Mouse (Mus musculus) stomach, embryonic 16.5 days (tissue): ENCODE results near the gene Vmn2r21. TPM values are rescaled to one million over a fixed set of nuclear protein-coding genes. Genes with fewer than 3 reads are reported as not detected.
"Not testable (repeated sequence)": the region's sequence is repeated elsewhere in the genome, so short reads cannot be mapped to it uniquely, and the experiment has no call there.

Experiments used
- ATAC-seq: fragments of 200-750 bp; cut with Nextera tagmentation; 2 replicates; pipeline ENCODE4 v1.8.0; 2017; ENCODE audit warnings: moderate number of reproducible peaks, moderate TSS enrichment; ENCODE audit not compliant: insufficient read depth, low FRiP score
- H3K27ac ChIP-seq: fragments of 300-500 bp; sonication (generic); 2 replicates; pipeline ENCODE4 v1.5.1; 2014; ENCODE audit warnings: low read length
- H3K27me3 ChIP-seq: fragments of 300-500 bp; sonication (generic); 2 replicates; pipeline ENCODE4 v1.6.1; 2014; ENCODE audit warnings: low read length, control low read depth, mixed read lengths; ENCODE audit not compliant: control insufficient read depth, insufficient read depth
- H3K36me3 ChIP-seq: fragments of 300-500 bp; sonication (generic); 2 replicates; pipeline ENCODE4 v1.6.1; 2014; ENCODE audit warnings: low read length; ENCODE audit not compliant: control insufficient read depth, insufficient read depth
- H3K4me1 ChIP-seq: fragments of 300-500 bp; sonication (generic); 2 replicates; pipeline ENCODE4 v1.6.1; 2014; ENCODE audit warnings: low read length, control low read depth, mixed read lengths; ENCODE audit not compliant: control insufficient read depth, insufficient read depth
- H3K4me2 ChIP-seq: fragments of 300-500 bp; sonication (generic); 2 replicates; pipeline ENCODE4 v1.6.1; 2014; ENCODE audit warnings: low read depth, low read length, mixed read lengths
- H3K4me3 ChIP-seq: fragments of 300-500 bp; sonication (generic); replicated peaks from 2 replicates; pipeline ENCODE4 v1.5.1; 2014; ENCODE audit warnings: mild to moderate bottlenecking, low read length
- H3K9ac ChIP-seq: fragments of 300-500 bp; sonication (generic); 2 replicates; pipeline ENCODE4 v1.6.1; 2014; ENCODE audit warnings: low read length
- H3K9me3 ChIP-seq: fragments of 300-500 bp; sonication (generic); replicated peaks from 2 replicates; pipeline ENCODE4 v1.6.1; 2016; ENCODE audit warnings: low read length, control low read depth; ENCODE audit not compliant: control insufficient read depth
- WGBS: fragments of 180-500 bp; shearing (Covaris S2); extraction: QIAGEN DNeasy Blood & Tissue Kit; methylation state at CpG from one replicate; pipeline ENCODE4 v1.1.7; 2014; 5-methylcytosine and 5-hydroxymethylcytosine counted together
- polyA plus RNA-seq: library from polyadenylated mRNA; unstranded; fragments of >200 nt; fragmentation: Nextera tagmentation; extraction: Ambion mirVana; gene quantifications from 2 replicates; pipeline ENCODE4 v1.2.1, GENCODE M21; 2015

Vmn2r21 gene
- polyA plus RNA-seq = not detected in 2 replicates

DNA sequence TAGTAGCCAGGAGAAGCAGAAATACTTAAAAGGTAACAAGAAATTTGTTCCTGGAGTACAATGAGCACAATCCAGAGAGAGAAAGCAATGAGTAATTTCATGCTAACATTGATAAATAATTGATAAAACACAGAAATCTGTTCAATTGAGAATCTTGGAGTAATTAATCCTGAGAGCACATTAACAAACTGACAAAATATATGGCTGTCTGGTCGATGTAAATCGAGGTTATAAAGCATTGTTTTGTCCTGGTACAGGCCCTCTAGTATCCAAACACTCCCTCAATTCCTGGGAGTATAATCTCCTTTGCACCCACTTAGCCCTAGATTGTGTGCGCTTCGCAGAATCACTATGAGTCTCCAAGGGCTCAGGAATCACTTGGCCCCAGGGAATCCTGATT, at the start of gene Vmn2r21:
TSS of gene Vmn2r21 (minus strand) at position 101 of the 400 bp plus-strand sequence.
- not testable (repeated sequence) for H3K27ac ChIP-seq, H3K4me3 ChIP-seq, ATAC-seq, H3K27me3 ChIP-seq, H3K4me2 ChIP-seq, H3K9ac ChIP-seq, H3K9me3 ChIP-seq, H3K36me3 ChIP-seq, H3K4me1 ChIP-seq
- no CpG with 5 or more reads among the region's 4 CpGs for WGBS

DNA sequence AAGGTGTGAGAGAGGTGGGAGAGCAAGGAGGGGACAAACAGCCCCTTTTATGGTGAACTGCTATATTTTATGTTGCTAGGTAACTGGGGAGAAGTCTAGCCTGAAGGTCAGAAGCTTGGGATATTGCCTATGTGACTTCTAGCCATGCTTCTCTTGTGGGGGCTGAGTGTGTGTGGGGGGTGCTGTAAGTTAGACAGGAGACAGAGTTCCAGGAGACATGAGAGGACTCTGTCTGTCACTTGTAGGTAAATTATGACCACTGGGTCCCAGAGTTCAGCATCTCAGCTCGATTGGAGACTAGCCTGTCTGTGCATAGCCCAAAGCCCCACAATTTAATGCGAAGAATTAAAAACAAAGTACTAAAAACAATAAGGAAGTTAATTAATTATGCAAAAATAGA, 41.5 kb upstream of the Vmn2r21 start:
- H3K9ac ChIP-seq, H3K9me3 ChIP-seq, H3K27me3 ChIP-seq, H3K36me3 ChIP-seq, H3K4me1 ChIP-seq, H3K4me2 ChIP-seq, ATAC-seq, H3K4me3 ChIP-seq, H3K27ac ChIP-seq: not testable (repeated sequence)
- no CpG with 5 or more reads among the region's 2 CpGs for WGBS

DNA sequence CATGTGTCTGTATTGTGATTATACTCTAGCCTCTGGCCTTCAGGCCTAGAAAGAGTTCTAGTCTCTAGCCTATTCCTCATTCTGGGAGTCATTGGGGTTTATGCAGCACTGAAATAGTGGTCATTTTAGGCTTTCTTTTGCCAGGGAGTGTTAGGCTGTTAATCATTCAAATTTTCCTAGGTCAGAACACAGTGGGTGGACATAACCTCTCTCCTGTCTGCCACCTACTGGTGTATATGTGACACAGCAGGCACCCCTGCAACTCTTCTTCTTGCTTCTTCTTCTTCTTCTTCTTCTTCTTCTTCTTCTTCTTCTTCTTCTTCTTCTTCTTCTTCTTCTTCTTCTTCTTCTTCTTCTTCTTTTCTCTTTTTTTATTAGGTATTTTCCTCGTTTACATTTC, 6.5 kb upstream of the Vmn2r21 start:
- not testable (repeated sequence) for H3K4me3 ChIP-seq, H3K36me3 ChIP-seq, H3K9me3 ChIP-seq, H3K9ac ChIP-seq, H3K27ac ChIP-seq, H3K4me2 ChIP-seq, H3K4me1 ChIP-seq, H3K27me3 ChIP-seq, ATAC-seq
- WGBS = no CpG with 5 or more reads among the region's 1 CpGs

DNA sequence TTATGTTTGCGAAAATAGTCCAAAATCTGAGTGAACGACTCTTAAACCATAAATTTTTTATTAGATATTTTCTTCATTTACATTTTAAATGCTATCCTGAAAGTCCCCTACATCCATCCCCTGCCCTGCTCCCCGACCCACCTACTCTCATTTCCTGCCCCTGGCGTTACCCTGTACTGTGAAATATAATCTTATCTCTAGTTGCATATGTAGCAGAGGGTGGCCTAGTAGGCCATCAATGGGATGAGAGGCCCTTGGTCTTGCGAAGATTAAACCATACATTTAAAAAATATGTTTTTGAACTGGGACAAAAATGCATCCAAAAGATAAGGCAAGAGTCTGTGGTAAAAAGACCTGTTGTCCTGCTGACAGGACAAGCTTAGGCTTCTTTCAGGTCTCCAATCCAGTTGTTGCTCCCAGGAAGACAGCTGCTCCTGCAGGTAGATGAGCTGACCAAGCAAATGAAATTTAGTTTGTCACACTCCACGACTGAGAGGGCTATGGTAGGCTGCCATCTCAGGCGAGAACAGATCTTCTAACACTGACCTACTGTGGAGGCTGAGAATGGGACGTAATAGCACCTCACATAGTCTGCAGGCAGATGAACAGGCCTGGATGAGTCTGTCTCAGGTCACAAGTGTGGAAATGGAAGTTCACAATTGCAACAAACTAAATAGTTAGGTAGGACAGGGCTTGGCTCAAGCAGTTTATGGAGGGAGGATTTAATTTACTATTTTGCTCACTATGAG, 10.8 kb downstream of the Vmn2r21 start:
- H3K27me3 ChIP-seq, H3K4me3 ChIP-seq, H3K9ac ChIP-seq, H3K27ac ChIP-seq, H3K36me3 ChIP-seq, H3K4me1 ChIP-seq, ATAC-seq, H3K9me3 ChIP-seq, H3K4me2 ChIP-seq: not testable (repeated sequence)
- no CpG with 5 or more reads among the region's 8 CpGs for whole genome bisulfite sequencing

DNA sequence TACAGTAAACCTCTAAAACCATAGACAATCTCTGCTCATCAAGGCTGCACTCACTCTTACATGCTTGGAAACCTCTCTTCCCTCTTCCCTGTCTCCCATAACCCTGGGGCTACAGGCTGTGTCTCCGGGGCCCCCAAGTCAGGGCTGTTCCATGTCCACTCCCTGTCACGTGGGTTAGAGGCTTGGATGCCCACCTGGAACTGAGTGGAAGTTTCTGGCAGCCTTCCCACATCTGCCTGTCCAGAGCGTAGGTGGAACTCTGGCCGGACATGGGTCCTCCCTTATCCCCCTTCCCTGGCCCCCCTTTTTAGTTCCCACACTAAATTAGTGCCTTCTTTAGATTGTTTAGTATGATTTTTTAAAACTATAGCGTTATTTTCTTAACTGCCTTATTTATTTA, 60.2 kb downstream of the Vmn2r21 start:
- WGBS = no CpG with 5 or more reads among the region's 5 CpGs
- H3K9ac ChIP-seq, H3K9me3 ChIP-seq: not testable (repeated sequence)

DNA sequence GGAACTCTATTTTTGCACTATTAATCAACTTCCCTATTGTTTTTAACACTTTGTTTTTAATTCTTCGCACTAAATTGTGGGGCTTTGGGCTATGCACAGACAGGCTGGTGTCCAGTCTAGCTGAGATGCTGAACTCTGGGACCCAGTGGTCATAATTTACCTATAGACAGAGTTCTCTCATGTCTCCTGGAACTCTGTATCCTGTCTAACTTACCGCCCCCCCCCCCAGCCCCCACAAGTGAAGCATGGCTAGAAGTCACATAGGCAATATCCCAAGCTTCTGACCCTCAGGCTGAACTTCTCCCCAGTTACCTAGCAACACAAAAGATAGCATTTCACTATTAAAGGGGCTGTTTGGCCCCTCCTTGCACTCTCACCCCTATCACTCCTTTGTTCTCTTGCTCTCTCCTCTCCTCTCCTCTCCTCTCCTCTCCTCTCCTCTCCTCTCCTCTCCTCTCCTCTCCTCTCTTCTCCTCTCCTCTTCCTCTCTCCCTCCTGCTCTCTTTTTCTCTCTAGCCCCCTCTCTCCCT, 60.7 kb downstream of the Vmn2r21 start:
- not testable (repeated sequence) for H3K36me3 ChIP-seq, H3K4me1 ChIP-seq, H3K9ac ChIP-seq, ATAC-seq, H3K9me3 ChIP-seq, H3K27me3 ChIP-seq, H3K27ac ChIP-seq, H3K4me3 ChIP-seq, H3K4me2 ChIP-seq
- WGBS = no CpG with 5 or more reads among the region's 2 CpGs

More for the DNA sequence above, 60.2 kb downstream of the Vmn2r21 start:
- H3K27me3 ChIP-seq, ATAC-seq, H3K27ac ChIP-seq, H3K4me1 ChIP-seq, H3K4me2 ChIP-seq, H3K36me3 ChIP-seq, H3K4me3 ChIP-seq: not testable (repeated sequence)

DNA sequence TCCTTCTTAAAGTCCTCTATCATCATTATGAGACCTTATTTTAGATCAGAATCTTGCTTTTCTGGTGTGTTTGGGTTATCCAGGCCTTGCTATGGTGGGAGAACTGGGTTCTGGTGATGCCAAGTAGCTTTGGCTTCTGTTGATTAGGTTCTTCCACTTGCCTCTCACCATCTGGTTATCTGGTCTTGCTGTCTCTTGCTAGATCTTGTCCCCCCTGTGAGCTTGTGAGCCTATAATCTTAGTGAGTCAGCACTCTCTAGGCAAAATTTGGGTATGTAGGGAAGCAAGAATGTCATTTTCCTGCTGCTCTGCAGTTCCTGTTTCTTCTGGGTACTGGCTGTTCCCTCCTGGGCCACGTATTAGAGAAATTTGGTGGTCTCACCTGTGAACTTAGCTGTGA, 64.6 kb downstream of the Vmn2r21 start:
- H3K4me2 ChIP-seq, H3K27me3 ChIP-seq, ATAC-seq, H3K27ac ChIP-seq, H3K36me3 ChIP-seq, H3K4me3 ChIP-seq, H3K9me3 ChIP-seq, H3K9ac ChIP-seq, H3K4me1 ChIP-seq: not testable (repeated sequence)
- no CpG with 5 or more reads among the region's 1 CpGs for WGBS

Other genes starting within 250 kb of the Vmn2r21 start
- gene Clec4e, start 243.5 kb downstream of the Vmn2r21 start, polyA plus RNA-seq = 0.10 and 0.25 TPM in 2 replicates
- not detected in 2 replicates for gene Vmn2r19, start 225.1 kb downstream of the Vmn2r21 start, polyA plus RNA-seq
- not detected in 2 replicates for gene Vmn2r20, start 115.3 kb downstream of the Vmn2r21 start, polyA plus RNA-seq
- not detected in 2 replicates for gene Vmn2r22, start 117.3 kb upstream of the Vmn2r21 start, polyA plus RNA-seq
- not detected in 2 replicates for gene Vmn2r23, start 169.3 kb upstream of the Vmn2r21 start, polyA plus RNA-seq
- gene Vmn2r24, start 245.5 kb upstream of the Vmn2r21 start, polyA plus RNA-seq = not detected in 2 replicates